Mouse (Mus musculus) spleen, adult 18-20 months (tissue): ENCODE results near the gene Ctnnb1.
"Not testable (repeated sequence)": the region's sequence is repeated elsewhere in the genome, so short reads cannot be mapped to it uniquely, and the experiment has no call there.

Source experiments
- DNase-seq, 2 experiments: peaks; one replicate each; pipeline ENCODE4 v3.0.0; 2022; ENCODE audit warnings: mixed read lengths in 2 of 2

Gene Ctnnb1

GRCm38 (mm10) chr9:120929081-120929480 lies at the start of gene Ctnnb1:
Gene Ctnnb1, plus strand, starts transcription at chr9:120929216.
- no peak for DNase-seq

- DNase-seq = no peak
These were observed 48.7 kb upstream of the Ctnnb1 start for GRCm38 (mm10) chr9:120880286-120880685.

- DNase-seq = no peak
These were observed 47.9 kb upstream of the Ctnnb1 start for GRCm38 (mm10) chr9:120881121-120881520.

- DNase-seq = no peak
These were observed 47.2 kb upstream of the Ctnnb1 start for GRCm38 (mm10) chr9:120881839-120882238.

GRCm38 (mm10) chr9:120884726-120885125 lies 44.3 kb upstream of the Ctnnb1 start:
- DNase-seq = no peak

GRCm38 (mm10) chr9:120887631-120888030 lies 41.4 kb upstream of the Ctnnb1 start:
- no peak for DNase-seq

- DNase-seq = no peak
These were observed 35.6 kb upstream of the Ctnnb1 start for GRCm38 (mm10) chr9:120893435-120893834.

GRCm38 (mm10) chr9:120893971-120894370 lies 35.0 kb upstream of the Ctnnb1 start:
- DNase-seq = no peak

- no peak for DNase-seq
These were observed 34.6 kb upstream of the Ctnnb1 start for GRCm38 (mm10) chr9:120894376-120894775.

GRCm38 (mm10) chr9:120896502-120896901 lies 32.5 kb upstream of the Ctnnb1 start:
- no peak for DNase-seq

- no peak for DNase-seq
These were observed 31.7 kb upstream of the Ctnnb1 start for GRCm38 (mm10) chr9:120897269-120897668.

GRCm38 (mm10) chr9:120899833-120900232 lies 29.2 kb upstream of the Ctnnb1 start:
- no peak for DNase-seq

GRCm38 (mm10) chr9:120900338-120901274 lies 28.4 kb upstream of the Ctnnb1 start:
- no peak for DNase-seq

GRCm38 (mm10) chr9:120902562-120902961 lies 26.5 kb upstream of the Ctnnb1 start:
- DNase-seq = no peak

- DNase-seq = no peak
These were observed 20.6 kb upstream of the Ctnnb1 start for GRCm38 (mm10) chr9:120908461-120908860.

- DNase-seq = no peak
These were observed 15.9 kb upstream of the Ctnnb1 start for GRCm38 (mm10) chr9:120913152-120913551.

GRCm38 (mm10) chr9:120914429-120914828 lies 14.6 kb upstream of the Ctnnb1 start:
- DNase-seq = no peak

- peak in 1 of 2 experiments; percentile 38 for DNase-seq
These were observed 14.0 kb upstream of the Ctnnb1 start for GRCm38 (mm10) chr9:120914877-120915459.

GRCm38 (mm10) chr9:120917619-120918018 lies 11.4 kb upstream of the Ctnnb1 start:
- DNase-seq = not testable (repeated sequence)

GRCm38 (mm10) chr9:120918211-120918610 lies 10.8 kb upstream of the Ctnnb1 start:
- DNase-seq = no peak

- DNase-seq = no peak
These were observed 10.4 kb upstream of the Ctnnb1 start for GRCm38 (mm10) chr9:120918642-120919041.

GRCm38 (mm10) chr9:120919130-120919529 lies 9.9 kb upstream of the Ctnnb1 start:
- DNase-seq = no peak

GRCm38 (mm10) chr9:120926126-120926525 lies 2.9 kb upstream of the Ctnnb1 start:
- DNase-seq = no peak
